In genomic region chr4:101385002-101385401, GRCm38 (mm10) we compare ENCODE assay signal across 9 mouse cellular contexts. TPM values are rescaled to one million over a fixed set of nuclear protein-coding genes. Genes with fewer than 3 reads are reported as not detected.
A peak's percentile ranks its signal among the peaks of the same experiment; 100 is the strongest.
DNase-seq lines count a peak whose midpoint lies in the region; ATAC-seq and TF ChIP-seq lines count a peak whose summit lies in the region.
"Had no signal": no experiment of that assay in that cellular context is flagged by ENCODE, and none has a peak within 500 bp of the region (broad histone marks: within the 10 kb centered on the region; RNA-seq: fewer than 3 reads in every experiment).

No protein-coding gene starts in this region.

- H3K4me1 ChIP-seq in forebrain, embryonic 14.5 days (ENCODE audit: control insufficient read depth, insufficient read depth, low read length): no peaks in the 10 kb centered on the region
- H3K4me1 ChIP-seq in forebrain, embryonic 15.5 days: no peaks in the 10 kb centered on the region
- H3K4me1 ChIP-seq in CH12.LX (ENCODE audit: control insufficient read depth in 1 of 2, insufficient read depth in 2 of 2): no peaks in the 10 kb centered on the region

- WGBS in forebrain, embryonic 14.5 days: 65% methylated on average over 2 of the region's 2 CpGs
- 61% methylated on average over 2 of the region's 2 CpGs for WGBS in forebrain, embryonic 15.5 days

- H3K9ac ChIP-seq in forebrain, embryonic 14.5 days (ENCODE audit: low read length): no peak overlapping the region
- H3K9ac ChIP-seq in forebrain, embryonic 15.5 days (replicated peaks): no peak overlapping the region
- no peak overlapping the region for H3K9ac ChIP-seq in CH12.LX (ENCODE audit: insufficient read depth, low read depth)

- no peak for ATAC-seq in forebrain, embryonic 14.5 days
- no peak for ATAC-seq in forebrain, embryonic 15.5 days (replicated peaks)
- ATAC-seq: forebrain, embryonic 16.5 days had no signal

- intact Hi-C loops in left cerebral cortex, postnatal 36 days (cut with DNase I): no loop called here

- H3K79me2 ChIP-seq in CH12.LX (replicated peaks; ENCODE audit: control insufficient read depth, extremely low read depth, insufficient read depth, poor library complexity, severe bottlenecking): no peaks in the 10 kb centered on the region

- dilution Hi-C loops in CH12.LX (cut with MboI; ENCODE audit: extremely low pct_ligation_motif_present, extremely low pct_unique_long_range_greater_than_20kb, low sequenced_read_pairs): no loop called here

- TF ChIP-seq CTCF in CH12.LX (conservative IDR thresholded peaks at IDR 0.05 in 1 of 2, IDR thresholded peaks at IDR 0.05 in 1 of 2; ENCODE audit: low read depth in 2 of 2, low read length in 2 of 2): peak in 1 of 2 experiments; percentile 52; a peak in 2 of 4 replicates

- peak; percentile 20 for DNase-seq in forebrain, embryonic 14.5 days (ENCODE audit: low spot score)
- peak; percentile 15 to 36 for DNase-seq in left cerebral cortex, adult 18-20 months (ENCODE audit: low spot score in 2 of 2)
- DNase-seq in left cerebral cortex, postnatal 36 days (ENCODE audit: low spot score in 2 of 2): no peak
- DNase-seq in CH12.LX (ENCODE audit: extremely low read depth) (no peak), MN1 (ENCODE audit: low spot score) (no peak)
- DNase-seq in cerebellum, postnatal 10 days: peak; percentile 56 to 59
- DNase-seq in spleen, adult 18-20 months: no peak

- in situ Hi-C loops in CH12.LX (cut with MboI; ENCODE audit: low pct_ligation_motif_present, low pct_unique_long_range_greater_than_20kb, low sequenced_read_pairs): no loop called here

- no peak for TF ChIP-seq EP300 in CH12.LX (IDR thresholded peaks at IDR 0.05; ENCODE audit: low read length)

- H3K36me3 ChIP-seq in forebrain, embryonic 14.5 days (ENCODE audit: control insufficient read depth, insufficient read depth, low read length): no peaks in the 10 kb centered on the region
- no peaks in the 10 kb centered on the region for H3K36me3 ChIP-seq in forebrain, embryonic 15.5 days
- H3K36me3 ChIP-seq in CH12.LX (replicated peaks in 1 of 2; ENCODE audit: control insufficient read depth in 1 of 2, insufficient read depth in 1 of 2, low read length in 1 of 2): no peaks in the 10 kb centered on the region

- TF ChIP-seq RAD21 in CH12.LX (IDR thresholded peaks at IDR 0.05; ENCODE audit: low read depth, low read length): peak; percentile 46

- H3K4me2 ChIP-seq in forebrain, embryonic 14.5 days (ENCODE audit: low read length): no peak overlapping the region
- no peak overlapping the region for H3K4me2 ChIP-seq in forebrain, embryonic 15.5 days (replicated peaks)
- H3K4me2 ChIP-seq in CH12.LX (ENCODE audit: insufficient read depth, low read depth, poor library complexity, severe bottlenecking): no peak overlapping the region

- H3K27me3 ChIP-seq in forebrain, embryonic 14.5 days (replicated peaks; ENCODE audit: control insufficient read depth, insufficient read depth, low read length): no peaks in the 10 kb centered on the region
- H3K27me3 ChIP-seq in forebrain, embryonic 15.5 days: no peaks in the 10 kb centered on the region
- no peaks in the 10 kb centered on the region for H3K27me3 ChIP-seq in CH12.LX (replicated peaks)

- H3K4me3 ChIP-seq in forebrain, embryonic 14.5 days (ENCODE audit: low read depth, low read length): no peak overlapping the region
- no peak overlapping the region for H3K4me3 ChIP-seq in forebrain, embryonic 15.5 days
- no peak overlapping the region for H3K4me3 ChIP-seq in CH12.LX (replicated peaks in 1 of 3; ENCODE audit: low read depth in 2 of 3, low read length in 2 of 3, poor library complexity in 1 of 3)

- H3K9me3 ChIP-seq in forebrain, embryonic 14.5 days (replicated peaks; ENCODE audit: control insufficient read depth, low read length): no peaks in the 10 kb centered on the region
- H3K9me3 ChIP-seq in forebrain, embryonic 15.5 days: no peaks in the 10 kb centered on the region
- no peaks in the 10 kb centered on the region for H3K9me3 ChIP-seq in CH12.LX (replicated peaks; ENCODE audit: low read length)

- no peak for TF ChIP-seq POLR2A in CH12.LX (IDR thresholded peaks at IDR 0.05; ENCODE audit: low read depth, low read length)

- H3K27ac ChIP-seq in forebrain, embryonic 14.5 days (ENCODE audit: low read depth, low read length): no peak overlapping the region
- H3K27ac ChIP-seq in forebrain, embryonic 15.5 days (replicated peaks): no peak overlapping the region
- H3K27ac ChIP-seq in CH12.LX (ENCODE audit: insufficient read depth, low read depth): no peak overlapping the region

TF ChIP-seq in CH12.LX, 34 proteins besides CTCF, POLR2A, EP300 and RAD21:
- TF ChIP-seq ELF1 (IDR thresholded peaks at IDR 0.05; ENCODE audit: low read depth, low read length): no peak
- TF ChIP-seq USF2 (conservative IDR thresholded peaks at IDR 0.05; ENCODE audit: low read depth, low read length): no peak
- no peak for TF ChIP-seq MAZ (IDR thresholded peaks at IDR 0.05; ENCODE audit: low read depth, low read length)
- no peak; the same call in 1 of the 2 replicates for TF ChIP-seq SMC3 (IDR thresholded peaks at IDR 0.05; ENCODE audit: low read depth, low read length)
- no peak for TF ChIP-seq MAX (IDR thresholded peaks at IDR 0.05; ENCODE audit: low read length)
- no peak for TF ChIP-seq ZNF384 (IDR thresholded peaks at IDR 0.05; ENCODE audit: low read depth, low read length)
- no peak for TF ChIP-seq NELFE (IDR thresholded peaks at IDR 0.05; ENCODE audit: low read depth, low read length)
- TF ChIP-seq RCOR1 (conservative IDR thresholded peaks at IDR 0.05; ENCODE audit: low read depth, low read length): no peak
- TF ChIP-seq MYC (IDR thresholded peaks at IDR 0.05; ENCODE audit: low read depth, low read length): no peak
- TF ChIP-seq E2F4 (IDR thresholded peaks at IDR 0.05; ENCODE audit: insufficient replicate concordance, low read depth, low read length): no peak
- TF ChIP-seq ZC3H11A (IDR thresholded peaks at IDR 0.05; ENCODE audit: low read depth, low read length): no peak
- no peak for TF ChIP-seq IRF4 (IDR thresholded peaks at IDR 0.05; ENCODE audit: low read depth, low read length)
- TF ChIP-seq PAX5 (IDR thresholded peaks at IDR 0.05; ENCODE audit: low read length): no peak
- TF ChIP-seq TBP (conservative IDR thresholded peaks at IDR 0.05; ENCODE audit: low read depth, low read length): no peak
- TF ChIP-seq JUND (conservative IDR thresholded peaks at IDR 0.05; ENCODE audit: low read depth, low read length): no peak

RNA-seq across cellular contexts. Expression of gene Ak4, which starts 34.1 kb away (rescaled TPM):
- 2.9 and 4.6 TPM in 2 replicates for polyA plus RNA-seq in forebrain, embryonic 14.5 days (2014; fragmentation: Nextera tagmentation; extraction: Ambion mirVana)
- 9.0 and 10.9 TPM in 2 replicates for polyA plus RNA-seq in forebrain, embryonic 15.5 days (2015; fragmentation: Nextera tagmentation; extraction: Ambion mirVana)
- total RNA-seq in left cerebral cortex, adult 18-20 months (2021): 10 to 100 TPM; 40.4 to 55.9 TPM
- total RNA-seq in left cerebral cortex, postnatal 36 days (2021): 10 to 100 TPM; 34.2 to 40.7 TPM
- total RNA-seq in CH12.LX (2012; rRNA removed): 12.5 and 23.0 TPM in 2 replicates
- total RNA-seq in CH12.LX (2014; rRNA removed): 42.4 and 49.4 TPM in 2 replicates
- polyA plus RNA-seq in CH12.LX (2012; ENCODE audit: insufficient read length, low read depth): 10.6 and 11.8 TPM in 2 replicates

Comparison
In these comparisons a context has a peak if more than half of its experiments do, and no peak if none do; other contexts are left out.
1. DNase-seq: peak in forebrain, embryonic 14.5 days (single experiment), left cerebral cortex, adult 18-20 months (2 of 2) and cerebellum, postnatal 10 days (2 of 2); none in left cerebral cortex, postnatal 36 days (0 of 2), CH12.LX (single experiment), spleen, adult 18-20 months (0 of 2) and MN1 (single experiment).